In genomic region chr8:46397777-46398176, GRCm38 (mm10) we compare ENCODE assay signal across 27 mouse cellular contexts.
DNase-seq lines count a peak whose midpoint lies in the region; ATAC-seq and TF ChIP-seq lines count a peak whose summit lies in the region.
"Had no signal": no experiment of that assay in that cellular context is flagged by ENCODE, and none has a peak within 500 bp of the region (broad histone marks: within the 10 kb centered on the region; RNA-seq: fewer than 3 reads in every experiment).

No protein-coding gene starts in this region.

- H3K9me3 ChIP-seq in forebrain, embryonic 16.5 days (ENCODE audit: control insufficient read depth, low read length) = no peaks in the 10 kb centered on the region
- H3K9me3 ChIP-seq in forebrain, embryonic 10.5 days = no peaks in the 10 kb centered on the region
- H3K9me3 ChIP-seq in intestine, postnatal 0 days (ENCODE audit: control insufficient read depth) = no peaks in the 10 kb centered on the region
- H3K9me3 ChIP-seq in intestine, embryonic 15.5 days = no peaks in the 10 kb centered on the region
- H3K9me3 ChIP-seq: embryonic facial prominence, embryonic 12.5 days; embryonic facial prominence, embryonic 15.5 days; forebrain, embryonic 13.5 days; G1E; heart, embryonic 10.5 days; heart, embryonic 13.5 days; hindbrain, embryonic 12.5 days; hindbrain, embryonic 15.5 days had no signal

- no peak overlapping the region for H3K4me2 ChIP-seq in forebrain, embryonic 16.5 days (ENCODE audit: low read length)
- no peak overlapping the region for H3K4me2 ChIP-seq in intestine, postnatal 0 days (replicated peaks; ENCODE audit: low read depth)
- no peak overlapping the region for H3K4me2 ChIP-seq in intestine, embryonic 15.5 days (replicated peaks)
- H3K4me2 ChIP-seq: embryonic facial prominence, embryonic 12.5 days; embryonic facial prominence, embryonic 15.5 days; forebrain, embryonic 13.5 days; heart, embryonic 13.5 days; hindbrain, embryonic 12.5 days; hindbrain, embryonic 15.5 days had no signal

- no peaks in the 10 kb centered on the region for H3K27me3 ChIP-seq in forebrain, embryonic 16.5 days (replicated peaks; ENCODE audit: control insufficient read depth, insufficient read depth, low read length)
- H3K27me3 ChIP-seq in forebrain, embryonic 10.5 days (ENCODE audit: poor library complexity, severe bottlenecking) = no peaks in the 10 kb centered on the region
- H3K27me3 ChIP-seq in intestine, postnatal 0 days (replicated peaks; ENCODE audit: control insufficient read depth, insufficient read depth, low read length) = no peaks in the 10 kb centered on the region
- no peaks in the 10 kb centered on the region for H3K27me3 ChIP-seq in intestine, embryonic 15.5 days (replicated peaks)
- H3K27me3 ChIP-seq: CH12.LX; embryonic facial prominence, embryonic 12.5 days; embryonic facial prominence, embryonic 15.5 days; forebrain, embryonic 13.5 days; heart, embryonic 13.5 days; hindbrain, embryonic 12.5 days; hindbrain, embryonic 15.5 days; Patski had no signal

- no peak for TF ChIP-seq CTCF in intestine, postnatal 0 days (IDR thresholded peaks at IDR 0.05; ENCODE audit: low read depth)

- peak; percentile 28; the same call in 1 of the 2 replicates for ATAC-seq in forebrain, embryonic 16.5 days
- no peak for ATAC-seq in intestine, postnatal 0 days
- ATAC-seq in intestine, embryonic 15.5 days = no peak
- ATAC-seq: forebrain, embryonic 13.5 days; Patski had no signal

- WGBS in forebrain, embryonic 16.5 days = 58% methylated on average over 8 of the region's 8 CpGs
- 78% methylated on average over 8 of the region's 8 CpGs for WGBS in forebrain, embryonic 10.5 days
- WGBS in intestine, postnatal 0 days = 78% methylated on average over 8 of the region's 8 CpGs
- WGBS in intestine, embryonic 15.5 days = 81% methylated on average over 8 of the region's 8 CpGs

- no peaks in the 10 kb centered on the region for H3K4me1 ChIP-seq in forebrain, embryonic 16.5 days (replicated peaks; ENCODE audit: control insufficient read depth, insufficient read depth, low read length)
- no peaks in the 10 kb centered on the region for H3K4me1 ChIP-seq in forebrain, embryonic 10.5 days
- H3K4me1 ChIP-seq in intestine, postnatal 0 days (replicated peaks; ENCODE audit: control insufficient read depth, insufficient read depth, low read length) = peaks cover 4% of the 10 kb centered on the region; the same call in 1 of the 2 replicates
- no peaks in the 10 kb centered on the region for H3K4me1 ChIP-seq in intestine, embryonic 15.5 days (replicated peaks)
- H3K4me1 ChIP-seq: embryonic facial prominence, embryonic 12.5 days; embryonic facial prominence, embryonic 15.5 days; forebrain, embryonic 13.5 days; heart, embryonic 10.5 days; heart, embryonic 13.5 days; hindbrain, embryonic 12.5 days; hindbrain, embryonic 15.5 days had no signal

- H3K27ac ChIP-seq in forebrain, embryonic 16.5 days (ENCODE audit: low read length) = no peak overlapping the region
- H3K27ac ChIP-seq in forebrain, embryonic 10.5 days = no peak overlapping the region
- H3K27ac ChIP-seq in intestine, postnatal 0 days (ENCODE audit: low read depth, low read length) = peak overlapping the region; percentile 24; the same call in 1 of the 2 replicates
- H3K27ac ChIP-seq in intestine, embryonic 15.5 days = no peak overlapping the region
- H3K27ac ChIP-seq: embryonic facial prominence, embryonic 12.5 days; embryonic facial prominence, embryonic 15.5 days; forebrain, embryonic 13.5 days; heart, adult 2 months; heart, embryonic 10.5 days; heart, embryonic 13.5 days; hindbrain, embryonic 12.5 days; hindbrain, embryonic 15.5 days had no signal

- H3K36me3 ChIP-seq in forebrain, embryonic 16.5 days (ENCODE audit: control insufficient read depth, insufficient read depth) = no peaks in the 10 kb centered on the region
- no peaks in the 10 kb centered on the region for H3K36me3 ChIP-seq in forebrain, embryonic 10.5 days (replicated peaks)
- H3K36me3 ChIP-seq in intestine, postnatal 0 days (ENCODE audit: control insufficient read depth, insufficient read depth) = no peaks in the 10 kb centered on the region
- no peaks in the 10 kb centered on the region for H3K36me3 ChIP-seq in intestine, embryonic 15.5 days
- H3K36me3 ChIP-seq: embryonic facial prominence, embryonic 12.5 days; embryonic facial prominence, embryonic 15.5 days; G1E; heart, embryonic 10.5 days; heart, embryonic 13.5 days; hindbrain, embryonic 12.5 days; hindbrain, embryonic 15.5 days had no signal

- no peak overlapping the region for H3K4me3 ChIP-seq in forebrain, embryonic 16.5 days (replicated peaks; ENCODE audit: low read length)
- H3K4me3 ChIP-seq in forebrain, embryonic 10.5 days = no peak overlapping the region
- H3K4me3 ChIP-seq in intestine, postnatal 0 days (ENCODE audit: low read depth, low read length) = no peak overlapping the region
- no peak overlapping the region for H3K4me3 ChIP-seq in intestine, embryonic 15.5 days (replicated peaks)
- H3K4me3 ChIP-seq: embryonic facial prominence, embryonic 12.5 days; embryonic facial prominence, embryonic 15.5 days; forebrain, embryonic 13.5 days; heart, adult 2 months; heart, embryonic 10.5 days; heart, embryonic 13.5 days; hindbrain, embryonic 12.5 days; hindbrain, embryonic 15.5 days had no signal

- no peak for DNase-seq in forebrain, embryonic 10.5 days (ENCODE audit: extremely low spot score, low spot score)
- peak; percentile 27 for DNase-seq in brain, adult 2 months (ENCODE audit: low read depth, low spot score)
- DNase-seq in brain, embryonic 18.5 days (ENCODE audit: low read depth, low spot score) = peak; percentile 6
- no peak for DNase-seq in layer of hippocampus, adult 8-10 months (ENCODE audit: low spot score in 2 of 2)
- DNase-seq: adrenal gland, postnatal 10 days; adrenal gland, postnatal 36 days; B cell, adult 2 months; cerebellum, adult 2 months; cerebellum, adult 9-11 months; cerebellum, postnatal 25 days; gastrocnemius, postnatal 10 days; gastrocnemius, postnatal 36 days; heart, adult 2 months; kidney, adult 18-20 months had no signal

- no peak overlapping the region for H3K9ac ChIP-seq in forebrain, embryonic 16.5 days (replicated peaks; ENCODE audit: low read depth, low read length)
- H3K9ac ChIP-seq in intestine, postnatal 0 days (ENCODE audit: low read depth, low read length) = no peak overlapping the region
- H3K9ac ChIP-seq in intestine, embryonic 15.5 days = no peak overlapping the region
- H3K9ac ChIP-seq: embryonic facial prominence, embryonic 12.5 days; embryonic facial prominence, embryonic 15.5 days; forebrain, embryonic 13.5 days; heart, embryonic 13.5 days; hindbrain, embryonic 12.5 days; hindbrain, embryonic 15.5 days had no signal

Comparison
In these comparisons a context has a peak if more than half of its experiments do, and no peak if none do; other contexts are left out.
1. DNase-seq: peak in brain, adult 2 months (single experiment) and brain, embryonic 18.5 days (single experiment); none in forebrain, embryonic 10.5 days (single experiment) and layer of hippocampus, adult 8-10 months (0 of 2).